Comparison of ENCODE assay signal across 14 mouse cellular contexts in the genomic region with DNA sequence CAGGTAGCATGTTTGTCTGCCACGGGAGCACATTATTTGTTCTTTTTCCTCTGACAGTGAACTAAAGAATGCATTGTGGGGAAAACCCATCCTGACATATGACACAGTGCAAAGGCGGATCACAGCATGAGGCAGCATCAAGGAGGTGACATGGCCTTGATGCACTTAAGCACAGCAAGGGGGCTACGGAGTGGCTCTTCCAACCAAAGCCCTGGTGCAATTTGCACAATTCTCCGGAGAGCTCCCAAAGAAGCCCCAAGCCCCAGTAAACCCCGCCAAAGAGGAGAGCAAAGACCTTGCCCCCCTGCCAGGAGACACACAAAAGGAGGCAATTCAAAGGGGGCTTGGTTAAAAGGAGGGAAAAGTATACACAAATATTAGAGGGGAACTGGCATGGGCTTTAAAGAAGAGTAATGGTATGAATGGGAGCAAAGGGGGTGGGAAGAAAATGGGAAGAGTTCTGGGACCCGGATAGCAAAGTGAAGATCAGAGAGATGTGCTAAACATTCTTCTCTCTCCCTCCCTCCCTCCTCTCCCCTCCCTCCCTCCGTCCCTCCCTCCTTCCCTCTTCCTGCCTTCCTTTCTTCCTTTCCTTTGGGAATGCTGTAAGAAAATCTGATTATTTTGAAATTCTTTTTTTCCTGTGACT.
A peak's percentile ranks its signal among the peaks of the same experiment; 100 is the strongest.
DNase-seq lines count a peak whose midpoint lies in the region; ATAC-seq and TF ChIP-seq lines count a peak whose summit lies in the region.
"Had no signal": no experiment of that assay in that cellular context is flagged by ENCODE, and none has a peak within 500 bp of the region (broad histone marks: within the 10 kb centered on the region; RNA-seq: fewer than 3 reads in every experiment).

No protein-coding gene starts in this region.

- H3K9ac ChIP-seq in forebrain, embryonic 12.5 days = no peak overlapping the region
- no peak overlapping the region for H3K9ac ChIP-seq in hindbrain, postnatal 0 days (replicated peaks; ENCODE audit: low read length)
- H3K9ac ChIP-seq in neural tube, embryonic 13.5 days = no peak overlapping the region
- H3K9ac ChIP-seq: kidney, embryonic 15.5 days; limb, embryonic 15.5 days had no signal

- peak overlapping the region; percentile 32 for H3K4me2 ChIP-seq in forebrain, embryonic 12.5 days
- H3K4me2 ChIP-seq in hindbrain, postnatal 0 days (ENCODE audit: low read depth, low read length) = peak overlapping the region; percentile 39
- peak overlapping the region; percentile 39 for H3K4me2 ChIP-seq in neural tube, embryonic 13.5 days
- H3K4me2 ChIP-seq: kidney, embryonic 15.5 days; limb, embryonic 15.5 days had no signal

- under 1% methylated on average over 7 of the region's 7 CpGs for WGBS in forebrain, embryonic 12.5 days
- 2% methylated on average over 7 of the region's 7 CpGs for WGBS in hindbrain, postnatal 0 days
- WGBS in neural tube, embryonic 13.5 days = 2% methylated on average over 7 of the region's 7 CpGs

- peaks cover 7% of the 10 kb centered on the region for H3K4me1 ChIP-seq in forebrain, embryonic 12.5 days
- H3K4me1 ChIP-seq in hindbrain, postnatal 0 days (ENCODE audit: insufficient read depth, low read length) = peaks cover 5% of the 10 kb centered on the region; the same call in 1 of the 2 replicates
- H3K4me1 ChIP-seq in neural tube, embryonic 13.5 days (replicated peaks) = peaks cover 6% of the 10 kb centered on the region
- H3K4me1 ChIP-seq: kidney, embryonic 15.5 days; limb, embryonic 15.5 days had no signal

- 0 out of 2 replicates have a peak overlapping the region, but pooled peaks have one; percentile 48 for H3K27ac ChIP-seq in forebrain, embryonic 12.5 days
- H3K27ac ChIP-seq in hindbrain, postnatal 0 days = no peak overlapping the region
- H3K27ac ChIP-seq in neural tube, embryonic 13.5 days (replicated peaks) = no peak overlapping the region
- H3K27ac ChIP-seq: kidney, embryonic 15.5 days; limb, embryonic 15.5 days had no signal

- TF ChIP-seq CTCF in hindbrain, postnatal 0 days (IDR thresholded peaks at IDR 0.05; ENCODE audit: low read depth) = no peak

- no peaks in the 10 kb centered on the region for H3K36me3 ChIP-seq in forebrain, embryonic 12.5 days (replicated peaks)
- H3K36me3 ChIP-seq in hindbrain, postnatal 0 days (ENCODE audit: insufficient read depth, low read length) = no peaks in the 10 kb centered on the region
- no peaks in the 10 kb centered on the region for H3K36me3 ChIP-seq in neural tube, embryonic 13.5 days
- H3K36me3 ChIP-seq: kidney, embryonic 15.5 days; limb, embryonic 15.5 days had no signal

- DNase-seq in ZHBTc4 (ENCODE audit: low read depth, low spot score) = peak; percentile 72
- peak; percentile 1 for DNase-seq in hindbrain, postnatal 0 days (ENCODE audit: low spot score)
- DNase-seq in thymus, postnatal 0 days (ENCODE audit: low spot score) = no peak
- DNase-seq in spleen, postnatal 14 days (ENCODE audit: low spot score in 2 of 2) = no peak
- no peak for DNase-seq in ovary, postnatal 14 days (ENCODE audit: low spot score)
- no peak for DNase-seq in adrenal gland, adult 2 months
- DNase-seq: cerebellum, adult 9-11 months; heart, postnatal 14 days; layer of hippocampus, postnatal 36 days had no signal

- ATAC-seq in forebrain, embryonic 12.5 days (ENCODE audit: low FRiP score) = peak; percentile 82
- no peak for ATAC-seq in hindbrain, postnatal 0 days
- no peak for ATAC-seq in neural tube, embryonic 13.5 days (ENCODE audit: low read depth)
- ATAC-seq: lung, postnatal 0 days had no signal

- H3K4me3 ChIP-seq in forebrain, embryonic 12.5 days (replicated peaks) = no peak overlapping the region
- no peak overlapping the region for H3K4me3 ChIP-seq in hindbrain, postnatal 0 days (ENCODE audit: low read length)
- no peak overlapping the region for H3K4me3 ChIP-seq in neural tube, embryonic 13.5 days
- H3K4me3 ChIP-seq: kidney, embryonic 15.5 days; limb, embryonic 15.5 days had no signal

- no peaks in the 10 kb centered on the region for H3K27me3 ChIP-seq in forebrain, embryonic 12.5 days
- H3K27me3 ChIP-seq in hindbrain, postnatal 0 days (ENCODE audit: insufficient read depth, low read length) = no peaks in the 10 kb centered on the region
- H3K27me3 ChIP-seq in neural tube, embryonic 13.5 days = no peaks in the 10 kb centered on the region
- H3K27me3 ChIP-seq: kidney, embryonic 15.5 days; limb, embryonic 15.5 days had no signal

- no peaks in the 10 kb centered on the region for H3K9me3 ChIP-seq in forebrain, embryonic 12.5 days
- H3K9me3 ChIP-seq in hindbrain, postnatal 0 days (ENCODE audit: low read length) = no peaks in the 10 kb centered on the region
- no peaks in the 10 kb centered on the region for H3K9me3 ChIP-seq in neural tube, embryonic 13.5 days
- H3K9me3 ChIP-seq: kidney, embryonic 15.5 days; limb, embryonic 15.5 days had no signal

Comparison
In these comparisons a context has a peak if more than half of its experiments do, and no peak if none do; other contexts are left out.
1. DNase-seq: peak in ZHBTc4 (single experiment) and hindbrain, postnatal 0 days (single experiment); none in thymus, postnatal 0 days (single experiment), spleen, postnatal 14 days (0 of 2), ovary, postnatal 14 days (single experiment) and adrenal gland, adult 2 months (single experiment).
2. Peak in every context shown above with its lines, with median percentiles within 50 percentile points of each other: H3K4me2 ChIP-seq.